Mouse (Mus musculus): ENCODE measurements around the gene Hexim2.

GRCm38 (mm10) chr11:103181911-103182310 is 49.7 kb downstream of the Hexim2 start:
- TF ChIP-seq CTCF (IDR thresholded peaks at IDR 0.05; ENCODE audit: borderline replicate concordance, insufficient read depth, low read length): no peak
- TF ChIP-seq POLR2A (IDR thresholded peaks at IDR 0.05; ENCODE audit: low read depth, low read length): no peak
